Mouse (Mus musculus) liver, postnatal 0 days (tissue): ENCODE measurements at regions not wholly inside any gene's neighbourhood (a gene's known extent, or its start where the extent isn't known, plus 50 kb on each side); places are given as distances from the start of the nearest gene placed in this dataset.

Source experiments
- CTCF ChIP-seq: sonication (generic); IDR thresholded peaks from 2 replicates; pipeline ENCODE4 v1.5.1; 2016; ENCODE audit warnings: antibody characterized with exemption, low read depth
- EP300 ChIP-seq: IDR thresholded peaks from 2 replicates; pipeline ENCODE4 v1.6.1; 2016; ENCODE audit warnings: antibody characterized with exemption, low read depth, mild to moderate bottlenecking

DNA sequence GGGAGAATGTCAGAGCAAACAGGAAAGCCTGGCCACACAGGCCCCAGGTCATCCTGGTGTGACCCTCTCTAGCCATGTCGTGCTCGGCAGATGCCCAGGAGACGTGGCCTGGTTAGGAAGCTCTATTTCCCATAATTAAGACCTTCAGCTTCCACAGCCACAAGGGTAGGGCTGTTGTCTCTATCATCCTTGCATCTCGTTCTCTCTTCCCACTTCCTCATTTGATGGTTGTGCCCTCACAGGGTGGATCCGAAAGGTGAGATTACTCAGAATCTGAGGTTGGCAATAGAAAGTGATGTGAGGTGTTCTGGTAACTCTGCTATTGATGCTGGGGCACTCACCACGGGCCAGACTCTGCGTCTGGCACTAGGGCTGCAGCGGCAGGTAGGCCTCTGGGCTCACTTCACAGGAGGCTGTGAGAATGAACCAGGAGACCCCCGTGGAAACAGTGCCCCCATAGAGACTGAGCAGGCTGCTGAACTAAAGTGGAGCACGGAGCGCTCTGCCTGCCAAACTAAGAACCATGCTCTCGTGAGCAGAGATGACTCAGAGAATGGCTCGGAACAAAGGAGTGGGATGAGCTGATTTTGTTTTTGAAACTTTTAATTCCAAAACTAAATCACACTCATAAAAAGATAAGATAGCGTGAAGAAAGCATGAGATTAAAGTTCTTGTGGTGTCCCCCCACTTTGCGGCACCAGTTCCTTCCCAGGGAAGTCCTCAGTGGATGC, 266.5 kb upstream of the Tle3 start:
- TF ChIP-seq EP300 (no peak), CTCF (no peak)
